Mouse (Mus musculus): Measurements from ENCODE around the gene Ppp1r13b.

The Ppp1r13b gene

DNA sequence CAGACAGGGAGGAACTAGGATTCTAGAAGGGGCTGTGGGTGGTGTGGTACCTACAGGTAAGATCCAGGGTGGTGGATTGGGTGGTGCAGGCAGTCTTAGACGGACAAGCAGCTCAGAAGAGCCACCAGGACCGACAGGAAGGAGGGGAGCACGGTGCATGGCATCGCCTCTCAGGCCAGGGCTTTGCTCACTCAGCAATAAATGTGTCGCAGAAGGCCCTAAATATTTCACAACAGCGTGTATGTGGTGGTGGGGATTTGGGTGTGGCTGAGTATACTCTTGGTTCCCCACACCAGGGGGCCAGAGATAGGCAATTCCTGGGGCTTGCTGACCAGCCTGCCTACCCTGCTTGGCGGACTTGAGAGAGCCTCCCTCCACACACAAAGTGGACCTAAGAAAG lies 87.2 kb downstream of the Ppp1r13b start:
- DNase-seq: no peak

DNA sequence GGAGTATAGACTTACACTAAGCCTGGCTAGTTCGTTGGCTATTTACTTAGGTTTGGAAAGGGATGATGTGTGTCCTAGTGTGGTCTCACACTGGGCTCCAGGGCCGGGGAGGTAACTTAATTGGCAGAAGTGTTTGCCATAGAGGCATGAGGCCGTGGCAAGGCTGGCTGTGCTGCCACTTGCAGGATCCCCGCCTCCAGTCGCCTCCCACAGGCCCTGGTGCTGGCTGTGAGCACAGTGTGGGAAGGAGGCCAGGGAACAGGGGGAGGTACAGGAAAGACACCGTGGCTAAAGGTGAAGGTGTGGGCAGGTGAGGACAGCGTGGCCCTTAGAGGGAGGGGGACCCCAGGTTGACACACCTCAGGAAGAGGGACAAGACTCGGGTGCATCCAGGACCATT lies 88.0 kb downstream of the Ppp1r13b start:
- peak; percentile 60 for DNase-seq

DNA sequence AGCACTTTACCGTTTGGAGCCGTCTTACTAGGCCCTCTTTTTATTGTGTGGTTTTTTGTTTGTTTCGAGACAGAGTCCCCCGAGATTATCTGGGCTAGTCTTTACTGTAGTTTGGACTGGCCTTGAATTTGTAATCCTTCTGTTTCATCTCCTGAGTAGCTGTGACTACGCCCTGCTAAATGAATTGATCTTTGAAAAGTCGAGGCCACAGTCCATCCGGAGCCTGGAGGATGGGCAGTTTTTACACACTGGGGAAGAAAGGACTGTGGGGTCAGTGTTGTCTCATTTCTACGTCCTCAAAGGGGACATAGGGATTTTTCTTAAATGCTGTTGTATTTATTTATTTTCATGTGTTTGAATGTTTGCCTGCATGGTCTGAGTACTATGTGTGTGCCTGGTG lies 89.9 kb downstream of the Ppp1r13b start:
- no peak for DNase-seq

DNA sequence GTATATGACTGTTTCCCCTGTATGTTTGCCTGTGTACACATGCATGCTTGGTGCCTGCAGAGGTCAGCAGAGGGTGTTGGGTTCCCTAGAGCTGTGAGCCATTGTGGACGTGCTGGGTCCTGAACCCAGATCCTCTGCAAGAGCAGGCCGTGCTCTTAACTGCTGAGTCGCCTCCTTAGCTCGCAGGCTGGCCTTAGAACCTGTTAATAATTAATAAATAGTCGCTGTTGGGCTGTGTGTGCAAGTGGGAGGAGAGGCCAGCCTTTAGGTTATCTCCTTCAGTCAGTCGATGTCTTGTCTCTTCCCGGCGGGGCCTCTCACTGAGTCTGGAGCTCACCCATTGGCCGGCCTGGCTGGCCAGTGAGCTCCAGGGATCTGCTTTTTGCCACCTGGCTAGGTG lies 90.9 kb downstream of the Ppp1r13b start:
- no peak for DNase-seq

DNA sequence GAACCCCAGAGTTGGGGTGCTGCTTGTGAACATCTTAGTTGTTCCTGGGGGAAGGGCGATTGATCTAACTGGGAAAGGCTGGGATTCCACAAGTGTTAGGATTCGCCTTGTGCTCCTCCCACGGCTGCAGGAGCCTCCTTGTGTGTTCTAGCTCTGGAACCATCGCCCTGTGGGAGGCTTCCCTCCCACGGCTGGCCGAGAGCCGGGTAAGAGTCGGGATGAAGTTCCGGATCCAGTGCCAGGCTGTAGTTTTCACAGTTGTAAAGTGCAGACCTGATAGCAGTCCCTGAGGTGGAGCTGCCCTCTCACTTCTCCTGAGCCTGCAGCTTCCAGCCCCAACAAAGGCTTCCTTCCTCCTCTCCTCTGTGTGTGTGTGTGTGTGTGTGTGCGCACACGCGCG lies 91.4 kb downstream of the Ppp1r13b start:
- no peak for DNase-seq

DNA sequence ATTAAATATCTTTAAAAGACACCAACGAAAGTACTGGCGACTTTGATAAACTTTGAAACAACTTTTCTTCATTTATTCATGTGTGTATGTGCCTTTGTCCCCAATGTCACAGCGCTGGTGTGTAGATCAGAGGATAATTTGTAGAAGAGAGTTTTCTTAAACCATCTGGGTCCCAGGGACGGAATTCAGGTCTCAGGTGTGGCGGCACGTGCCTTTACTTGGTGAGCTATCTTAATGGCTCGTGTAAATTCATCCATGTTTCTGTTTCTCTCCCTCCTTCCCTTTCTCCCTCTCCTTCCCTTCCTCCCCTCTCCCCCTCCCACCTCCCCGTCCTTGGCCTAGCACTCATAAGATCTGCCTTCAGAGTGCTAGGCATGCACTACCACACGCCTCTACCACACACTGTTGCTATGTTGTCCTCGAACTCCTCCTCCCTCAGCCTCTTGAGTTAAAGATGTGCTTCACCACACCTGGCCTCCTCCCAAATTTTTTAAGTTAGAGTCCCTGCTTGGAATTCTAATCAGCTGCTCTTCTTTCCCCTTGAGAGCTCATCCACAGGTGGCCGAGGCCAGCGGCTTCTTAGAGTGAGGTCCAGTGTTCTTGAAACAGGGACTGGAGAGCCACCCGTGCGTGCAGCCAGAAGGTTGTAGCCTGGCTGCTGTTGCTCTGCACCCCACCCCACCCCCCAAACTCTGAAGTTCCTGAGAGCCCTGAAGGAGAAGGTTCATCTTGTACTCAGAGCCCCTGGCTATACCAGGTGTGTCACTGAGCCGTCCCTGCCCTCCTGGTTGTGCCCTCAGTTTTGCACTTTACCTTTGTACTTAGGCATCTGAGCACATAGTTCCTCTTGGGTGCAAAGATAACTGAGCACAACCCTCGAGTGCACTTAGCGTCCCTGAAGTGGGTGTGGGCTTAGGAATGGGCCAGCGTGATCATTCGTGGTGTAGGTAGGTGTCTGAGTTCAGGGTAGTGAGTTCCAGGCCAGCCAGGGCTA lies 92.8 kb downstream of the Ppp1r13b start:
- peak; percentile 49 for DNase-seq

DNA sequence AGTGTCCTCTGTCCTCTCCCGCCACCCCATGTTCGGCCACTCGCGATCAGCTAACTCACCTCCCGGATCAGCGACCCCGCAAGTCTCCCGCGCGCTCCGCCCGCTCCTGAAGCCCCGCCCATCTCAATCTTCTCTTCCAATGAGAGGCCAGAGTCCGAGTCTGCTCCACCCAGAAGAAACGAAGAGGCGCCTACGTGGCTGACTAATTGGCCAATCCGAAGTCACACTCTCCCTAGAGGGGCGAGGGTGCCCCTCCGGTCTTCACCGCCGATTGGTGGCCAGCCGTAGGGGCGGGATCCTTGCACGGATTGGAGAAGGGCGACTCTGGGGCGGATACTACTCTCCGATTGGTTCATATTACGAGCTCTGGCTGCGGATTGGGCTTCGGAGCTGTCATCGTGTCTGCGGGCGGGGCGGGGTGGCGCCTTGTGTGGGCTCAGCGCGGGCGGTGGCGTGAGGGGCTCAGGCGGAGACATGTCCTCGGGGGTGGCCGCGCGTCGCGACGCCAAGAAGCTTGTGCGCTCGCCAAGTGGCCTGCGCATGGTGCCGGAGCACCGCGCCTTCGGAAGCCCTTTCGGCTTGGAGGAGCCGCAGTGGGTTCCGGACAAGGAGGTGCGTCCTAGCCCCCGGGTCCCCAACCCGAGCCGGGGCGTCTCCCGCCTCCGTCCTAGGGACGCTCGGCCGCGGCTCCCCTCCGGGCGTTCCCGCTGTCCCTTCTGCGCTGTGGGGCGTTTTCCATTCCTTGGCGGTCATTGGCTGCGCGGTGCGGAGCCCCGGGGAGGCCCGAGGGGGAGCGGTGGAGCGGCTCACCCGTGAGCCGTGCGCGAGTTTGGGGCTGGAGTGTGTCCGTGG lies 93.9 kb downstream of the Ppp1r13b start, which contains the start of the genes Xrcc3 and Zfyve21:
TSS of gene Xrcc3 (minus strand) at position 108 of the 852 bp plus-strand sequence.
TSS of gene Zfyve21 (plus strand) at position 405 of the 852 bp plus-strand sequence.
- DNase-seq: peak; percentile 100

DNA sequence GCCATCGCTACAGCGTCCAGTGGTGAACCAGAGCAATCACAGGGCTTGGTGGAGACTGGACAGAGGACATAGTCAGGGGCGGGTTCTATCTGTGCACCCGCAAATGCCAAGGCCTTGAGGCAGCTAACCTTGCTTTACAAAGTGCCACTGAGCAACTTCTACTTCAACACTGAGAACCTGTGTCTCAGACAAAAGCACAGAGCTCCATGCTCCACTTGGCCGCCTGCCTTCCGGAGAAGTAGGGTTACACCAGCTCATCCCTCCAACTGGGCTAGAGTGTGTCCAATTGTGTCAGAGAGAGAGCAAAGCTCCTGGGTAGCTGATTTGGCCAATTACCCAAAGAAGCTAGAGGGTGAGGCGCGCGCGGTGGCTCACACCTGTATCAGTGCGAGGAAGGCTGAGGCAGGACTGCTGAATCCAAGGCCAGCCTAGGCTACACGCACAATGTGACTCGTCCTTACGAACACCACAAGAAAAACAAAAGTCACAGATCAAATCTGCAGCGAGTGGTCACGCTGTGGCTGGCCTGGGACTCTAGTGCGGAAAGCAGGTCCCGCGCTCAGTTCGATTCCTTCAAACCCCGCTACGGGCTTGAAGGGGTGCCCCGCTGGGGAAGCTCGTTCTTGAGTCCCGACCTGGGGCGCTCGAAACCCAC lies 94.7 kb downstream of the Ppp1r13b start:
- DNase-seq: peak; percentile 74

DNA sequence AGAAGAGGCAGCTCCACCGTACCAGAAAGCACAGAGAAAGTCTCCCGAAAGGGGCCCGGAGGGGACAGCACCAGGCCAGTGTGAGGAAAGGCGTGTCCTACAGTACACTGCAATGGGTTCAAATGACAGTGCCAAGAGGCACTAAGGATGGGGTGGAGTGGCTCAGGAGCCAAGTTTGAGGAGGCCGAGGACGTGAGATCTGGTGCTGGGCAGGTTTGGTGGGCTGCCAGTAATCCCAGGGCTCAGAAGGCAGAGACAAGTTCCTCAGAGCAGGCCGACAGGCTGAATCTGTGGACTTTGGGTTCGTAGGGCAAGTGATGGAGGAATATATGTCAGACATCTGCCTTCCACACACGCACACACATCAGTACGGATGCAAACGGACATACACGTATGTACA lies 95.3 kb downstream of the Ppp1r13b start:
- DNase-seq: peak; percentile 61

DNA sequence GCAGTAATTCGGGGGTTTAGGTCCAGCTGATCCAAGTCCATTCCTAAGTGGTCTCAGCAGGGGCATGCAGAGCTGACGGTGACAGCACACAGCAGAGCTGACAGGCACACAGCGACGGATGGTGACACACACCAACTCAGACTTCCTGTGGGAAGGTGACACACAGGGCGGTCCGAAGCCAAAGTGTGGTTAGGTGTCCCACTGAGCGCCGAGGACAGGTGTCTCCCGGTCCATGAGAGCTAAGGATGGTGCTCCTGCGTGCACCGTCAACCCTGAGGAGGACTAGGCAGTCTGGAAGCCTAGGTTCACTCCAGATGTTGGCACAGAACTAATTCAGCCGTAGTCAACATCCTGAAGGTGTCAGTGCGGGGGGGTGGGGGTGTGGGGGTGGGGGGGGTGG lies 95.8 kb downstream of the Ppp1r13b start:
- peak; percentile 56 for DNase-seq

DNA sequence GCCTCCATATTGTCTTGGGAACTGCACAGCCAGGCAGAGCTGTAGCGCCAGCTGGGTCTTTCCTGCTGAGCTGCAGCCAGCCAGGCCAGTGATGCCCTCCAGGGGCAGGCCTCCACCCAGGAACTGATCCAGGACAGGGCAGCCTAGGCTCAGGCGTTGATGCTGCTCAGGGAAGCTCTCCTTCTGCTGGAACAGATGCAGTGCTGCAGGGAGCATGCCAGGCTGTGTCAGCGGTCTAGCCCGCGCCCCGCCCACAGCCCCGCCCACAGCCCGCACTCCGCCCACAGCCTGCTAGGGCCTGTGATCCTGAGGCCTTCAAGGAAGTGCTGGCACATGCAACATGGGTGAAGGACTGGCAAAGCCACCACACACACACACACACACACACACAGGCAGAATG lies 98.1 kb downstream of the Ppp1r13b start:
- peak; percentile 85 for DNase-seq

DNA sequence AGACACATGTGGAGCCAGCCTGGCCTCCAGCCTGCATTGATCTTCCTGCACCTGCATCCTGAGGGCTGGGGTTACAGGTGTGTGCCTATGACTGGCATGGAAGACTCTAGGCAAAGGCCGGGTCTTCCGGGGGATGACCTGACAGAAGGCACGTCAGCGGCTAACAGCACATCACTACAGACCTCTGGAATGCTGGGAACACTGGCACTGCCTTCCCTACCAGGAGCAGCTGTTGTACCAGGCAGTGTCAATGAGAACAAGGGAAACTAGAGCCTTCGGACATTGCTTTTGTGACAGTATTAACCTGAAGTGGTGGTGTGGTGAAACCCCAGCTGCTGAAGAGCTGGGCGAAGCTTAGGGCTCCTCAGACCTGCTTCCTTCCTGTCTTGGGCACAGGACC lies 99.1 kb downstream of the Ppp1r13b start:
- DNase-seq: no peak

DNA sequence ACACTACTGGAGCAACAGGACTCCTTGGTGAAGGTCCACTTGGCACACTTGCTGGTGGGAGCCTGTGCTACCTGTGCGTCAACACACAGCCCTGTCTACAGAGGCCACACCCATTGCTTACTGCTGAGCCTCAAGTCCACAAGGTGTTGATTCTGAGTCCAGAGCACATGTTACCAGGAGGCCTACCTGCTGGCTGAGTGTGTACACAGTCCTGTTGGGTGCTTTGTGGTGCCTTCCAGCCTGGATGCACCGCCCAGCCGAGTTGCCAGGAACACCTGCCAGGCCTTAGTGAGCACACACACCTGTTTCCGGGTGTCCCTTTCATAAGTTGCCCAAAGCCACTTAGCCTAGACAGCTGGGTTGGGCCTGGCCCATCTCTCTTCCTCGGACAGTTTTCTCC lies 104.4 kb downstream of the Ppp1r13b start:
- no peak for DNase-seq

DNA sequence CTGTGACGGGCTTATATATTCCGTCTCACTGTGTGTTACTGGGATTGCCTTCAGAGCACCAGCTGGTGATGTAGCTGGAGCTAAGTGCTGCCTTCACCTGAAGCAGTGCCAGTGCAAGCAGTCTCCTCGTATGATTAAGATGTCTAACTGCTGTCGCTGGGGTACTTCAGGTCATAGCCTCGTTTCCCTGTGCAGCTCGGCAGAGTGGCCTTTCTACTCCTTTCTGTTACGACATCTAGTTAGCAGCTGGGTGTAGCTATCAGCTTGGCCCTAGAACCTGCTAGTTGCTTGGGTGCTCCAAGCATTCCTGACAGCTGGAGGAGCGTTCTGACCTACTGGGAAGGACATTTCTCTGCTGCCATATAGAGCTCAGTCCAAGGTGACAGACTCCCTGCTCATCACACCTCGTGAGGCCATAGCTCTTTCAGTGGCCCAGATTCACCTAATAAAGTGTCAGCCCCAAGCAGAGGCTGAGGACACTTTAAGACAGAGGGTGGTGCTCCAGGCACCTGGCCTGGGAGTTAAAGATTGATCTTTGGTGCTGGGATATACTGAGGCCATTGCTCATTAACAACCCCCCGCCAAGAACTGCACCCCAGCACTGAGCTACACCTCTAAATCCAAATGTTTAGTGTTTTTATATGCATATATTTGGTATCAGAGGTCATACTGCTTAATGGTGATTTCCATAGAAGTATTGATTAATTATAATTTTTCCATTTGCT lies 107.3 kb downstream of the Ppp1r13b start:
- DNase-seq: no peak

DNA sequence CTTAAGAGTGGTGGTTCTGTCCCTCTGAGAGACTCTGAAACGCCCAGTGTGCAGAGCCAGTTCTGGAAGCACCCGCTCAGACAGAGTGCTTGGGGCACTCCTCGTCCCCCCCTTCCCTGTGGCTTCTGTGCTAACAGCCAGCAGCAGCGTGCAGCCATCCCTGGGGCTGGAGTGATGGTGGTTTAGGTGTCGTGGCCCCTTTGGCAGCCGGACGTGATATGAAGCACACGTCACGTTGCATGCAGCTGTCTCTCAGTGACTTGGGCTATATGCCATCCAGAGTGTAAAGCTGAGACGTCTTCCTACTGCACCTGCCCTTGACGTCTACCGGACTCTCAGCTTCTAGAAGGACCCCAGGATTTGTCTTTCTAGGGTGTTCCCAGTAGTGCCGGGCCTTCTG lies 109.4 kb downstream of the Ppp1r13b start:
- DNase-seq: no peak

DNA sequence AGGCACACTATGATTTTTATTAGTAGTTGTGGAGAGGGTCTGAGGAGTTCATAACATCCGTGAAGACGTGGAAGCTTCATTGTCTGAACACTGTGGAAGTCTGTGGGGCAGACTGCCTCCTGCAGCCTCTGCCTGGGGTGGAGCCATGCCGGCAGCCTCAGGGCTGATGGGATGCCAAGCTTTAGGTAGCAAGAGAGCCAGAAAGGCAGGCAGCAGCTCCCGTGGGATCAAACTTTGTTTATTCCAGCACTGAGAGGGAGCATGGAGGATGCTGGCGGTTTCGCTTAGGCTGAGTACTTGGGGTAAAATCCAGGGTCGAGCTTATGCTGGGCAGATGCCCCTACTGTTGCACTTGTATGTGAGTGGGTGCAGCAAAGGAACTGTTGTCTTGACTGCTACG lies 110.7 kb downstream of the Ppp1r13b start:
- DNase-seq: no peak

DNA sequence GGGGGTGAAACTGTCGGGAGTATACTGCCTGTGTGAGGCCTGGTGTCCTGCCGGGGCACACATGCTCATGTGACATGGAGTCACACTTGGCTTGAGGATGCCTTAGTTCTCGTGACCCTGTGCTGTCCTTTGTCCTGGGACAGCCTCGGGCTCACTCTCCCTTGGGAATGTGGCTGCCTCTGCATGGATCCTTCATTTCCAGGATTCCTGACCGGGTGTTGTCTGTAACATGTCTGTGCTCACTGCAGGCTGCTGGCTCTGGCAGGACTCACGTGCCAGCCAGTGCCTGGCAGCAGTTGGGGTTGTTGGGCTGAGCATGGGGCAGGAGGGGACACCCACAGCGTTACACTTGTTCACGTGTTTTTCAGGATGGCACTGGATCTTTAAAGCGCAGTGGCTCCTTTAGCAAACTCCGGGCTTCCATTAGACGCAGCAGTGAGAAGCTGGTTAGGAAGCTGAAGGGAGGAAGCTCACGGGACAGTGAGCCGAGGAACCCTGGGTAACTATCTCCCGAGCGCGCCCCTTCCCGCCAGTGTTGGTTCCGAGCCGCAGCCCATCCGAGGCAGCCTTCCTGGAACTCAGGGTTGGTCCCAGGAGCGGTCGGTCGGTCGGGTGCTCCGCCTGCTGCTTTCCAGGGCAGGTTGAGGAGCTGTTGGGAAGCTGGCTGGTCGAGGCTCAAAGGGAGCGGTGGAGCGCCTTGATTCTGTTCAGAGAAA lies 112.6 kb downstream of the Ppp1r13b start:
- DNase-seq: peak; percentile 79

DNA sequence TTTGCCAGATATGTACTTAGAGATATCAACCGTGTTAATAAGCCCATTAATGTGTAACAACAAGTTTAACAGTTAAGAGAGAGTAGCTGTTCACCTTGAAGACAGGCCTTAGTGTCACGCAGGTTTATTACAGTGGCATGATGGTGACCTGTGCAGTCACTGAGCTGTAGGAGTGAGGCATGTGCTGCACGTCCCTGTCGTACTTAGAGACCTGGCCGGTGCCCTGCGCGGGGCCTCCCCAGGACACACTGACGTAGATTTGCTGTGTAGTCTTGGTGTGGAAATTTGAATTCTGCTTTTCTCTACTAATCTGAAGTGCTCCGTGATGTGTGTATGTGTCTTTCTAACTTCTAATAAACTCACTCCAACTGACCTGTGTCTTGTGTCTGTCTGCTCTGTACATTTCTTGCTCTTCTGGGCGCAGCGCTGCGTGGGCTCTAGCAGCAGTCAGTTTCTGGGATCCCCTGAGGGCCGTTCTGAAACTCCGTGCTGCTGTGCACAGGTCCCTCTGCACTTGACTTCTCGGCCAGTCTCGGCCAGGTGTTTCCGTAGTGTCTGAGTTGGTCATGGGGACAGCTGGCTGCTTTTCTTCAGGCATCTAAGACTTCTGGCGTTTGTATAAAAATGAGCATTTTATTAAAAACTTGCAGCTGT lies 113.3 kb downstream of the Ppp1r13b start:
- DNase-seq: no peak

DNA sequence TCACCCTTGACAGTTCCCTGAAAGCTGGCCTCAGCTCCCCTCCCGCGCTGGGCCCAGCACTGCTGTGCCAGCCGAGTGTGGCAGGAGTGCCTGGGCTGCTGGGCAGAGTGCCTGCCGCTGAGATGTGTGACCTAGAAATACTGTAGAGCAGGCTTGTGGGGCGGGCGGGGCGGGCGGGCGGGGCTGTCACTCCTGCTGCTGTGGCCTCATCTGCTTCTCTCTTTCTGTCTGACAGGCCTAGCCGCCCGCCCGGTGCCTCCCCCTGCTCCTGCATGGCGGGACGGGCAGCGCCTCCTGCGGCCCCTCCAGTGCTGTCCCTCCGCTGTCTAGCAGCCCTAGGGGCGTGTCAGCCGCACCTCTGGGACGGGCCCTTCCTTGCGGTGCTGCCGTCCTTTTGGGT lies 113.8 kb downstream of the Ppp1r13b start:
- DNase-seq: peak; percentile 67

DNA sequence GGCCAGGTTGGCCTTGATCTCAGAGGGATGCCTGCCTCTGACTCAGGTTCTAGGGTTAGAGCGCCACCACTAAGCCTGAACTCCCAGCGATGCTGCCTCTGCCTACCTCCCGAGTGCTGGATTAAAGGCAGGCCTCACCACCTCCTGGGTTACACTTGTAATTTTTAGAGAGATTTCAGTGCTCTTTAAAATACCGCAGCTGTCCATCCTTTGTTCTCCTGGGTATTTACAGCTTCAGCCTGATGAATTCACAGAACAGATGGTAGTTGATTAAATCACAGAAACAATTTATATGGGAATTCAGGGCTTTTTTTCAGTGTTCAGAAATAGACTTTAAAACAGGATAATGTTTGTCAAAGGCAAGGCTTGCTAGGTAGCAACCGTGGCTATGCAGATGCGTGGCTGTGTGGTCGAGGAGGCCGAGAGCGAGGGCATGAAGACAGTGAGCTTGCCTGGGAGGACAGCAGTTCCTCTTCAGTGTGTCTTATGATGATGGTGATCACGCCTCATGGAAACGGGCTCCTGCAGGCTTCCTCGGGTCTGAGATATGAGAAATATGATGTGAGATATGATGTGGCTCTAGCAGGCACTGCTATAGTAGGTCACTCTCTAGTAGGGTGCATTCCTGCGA lies 116.3 kb downstream of the Ppp1r13b start:
- DNase-seq: no peak

DNA sequence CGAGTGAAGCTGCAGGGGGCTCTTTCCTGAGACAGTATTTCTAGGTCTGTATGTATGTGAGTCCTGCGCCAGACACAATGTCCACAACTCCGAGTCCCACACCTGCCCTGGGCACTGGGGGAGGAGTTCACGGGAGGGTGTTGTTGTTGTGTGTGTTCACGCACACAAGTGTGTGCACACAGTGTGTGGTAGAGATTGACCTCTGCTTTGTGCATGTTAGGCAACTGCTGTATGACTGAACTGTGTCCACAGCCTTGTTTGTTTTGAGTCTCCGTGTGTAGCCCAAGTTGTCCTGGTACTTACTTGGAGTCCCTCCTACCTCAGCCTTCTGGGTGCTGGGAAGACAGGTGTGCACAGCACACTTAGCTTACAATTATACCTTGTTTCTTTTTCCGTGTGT lies 117.3 kb downstream of the Ppp1r13b start:
- DNase-seq: no peak

Data from cerebellum, adult 9-11 months (tissue).